Mouse (Mus musculus) ES-Bruce4 (cell line): ENCODE results near the gene Bod1.

Source experiments
- CTCF ChIP-seq: IDR thresholded peaks from one replicate; pipeline ENCODE4 v1.8.1; 2011; ENCODE audit warnings: low read depth, low read length
- POLR2A ChIP-seq: IDR thresholded peaks from one replicate; pipeline ENCODE4 v1.8.1; 2011; ENCODE audit warnings: low read length; ENCODE audit not compliant: insufficient read depth

DNA sequence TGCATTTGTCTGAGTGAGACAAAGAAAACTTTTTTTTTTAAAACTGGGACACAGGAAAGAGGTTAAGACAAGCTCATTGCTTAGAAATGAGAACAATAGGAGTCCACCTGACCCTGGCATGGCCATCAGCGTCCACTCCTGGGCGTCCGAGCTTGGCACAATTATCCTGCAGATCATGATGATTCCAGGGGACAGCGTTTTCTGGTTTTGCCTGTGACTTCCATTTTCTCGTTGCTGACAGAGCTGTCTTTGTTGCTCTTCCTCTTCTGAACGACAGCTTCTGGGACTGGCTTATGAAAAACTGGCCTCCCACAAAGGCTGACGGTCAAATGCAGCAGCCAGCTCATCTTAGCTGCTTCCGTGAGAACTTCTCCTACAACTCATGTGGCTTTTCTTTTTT lies 41.4 kb upstream of the Bod1 start:
- TF ChIP-seq CTCF (no peak), POLR2A (no peak)
